ENCODE assay signal across 22 mouse cellular contexts in the genomic region with DNA sequence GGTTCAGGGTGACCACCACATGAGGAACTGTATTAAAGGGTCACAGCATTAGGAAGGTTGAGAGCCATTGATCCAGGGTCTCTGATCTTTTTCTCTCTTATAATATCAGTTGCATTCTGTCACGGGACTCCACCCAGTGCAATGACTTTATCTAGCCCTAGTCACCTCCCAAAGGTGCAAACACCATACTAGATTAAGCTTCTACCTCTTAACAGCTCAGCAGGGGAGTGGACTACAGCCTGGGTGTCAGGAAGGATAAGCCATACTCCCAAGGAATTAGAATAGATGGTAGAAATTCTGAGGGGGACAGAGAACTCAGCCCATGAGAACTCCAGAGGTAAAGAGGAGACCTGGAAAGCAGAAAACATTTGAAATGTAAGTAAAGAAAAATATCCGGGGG. TPM values are rescaled to one million over a fixed set of nuclear protein-coding genes. Genes with fewer than 3 reads are reported as not detected.
DNase-seq lines count a peak whose midpoint lies in the region; ATAC-seq and TF ChIP-seq lines count a peak whose summit lies in the region.
"Had no signal": no experiment of that assay in that cellular context is flagged by ENCODE, and none has a peak within 500 bp of the region (broad histone marks: within the 10 kb centered on the region; RNA-seq: fewer than 3 reads in every experiment).

No protein-coding gene starts in this region.

- H3K36me3 ChIP-seq in intestine, embryonic 15.5 days, result no peaks in the 10 kb centered on the region
- H3K36me3 ChIP-seq in intestine, postnatal 0 days (ENCODE audit: control insufficient read depth, insufficient read depth), result no peaks in the 10 kb centered on the region
- H3K36me3 ChIP-seq in liver, embryonic 13.5 days, result no peaks in the 10 kb centered on the region
- no peaks in the 10 kb centered on the region; the same call in 1 of the 2 replicates for H3K36me3 ChIP-seq in small intestine, adult 2 months (ENCODE audit: control insufficient read depth, insufficient read depth, low read length)
- H3K36me3 ChIP-seq in forebrain, embryonic 14.5 days (ENCODE audit: control insufficient read depth, insufficient read depth, low read length), result no peaks in the 10 kb centered on the region
- no peaks in the 10 kb centered on the region for H3K36me3 ChIP-seq in hindbrain, embryonic 12.5 days
- H3K36me3 ChIP-seq: embryonic facial prominence, embryonic 15.5 days; forebrain, embryonic 10.5 days; forebrain, embryonic 15.5 days; G1E; heart, embryonic 13.5 days had no signal

- no peak for DNase-seq in liver, embryonic 13.5 days
- no peak for DNase-seq in forebrain, embryonic 14.5 days (ENCODE audit: low spot score)
- DNase-seq: adrenal gland, adult 8-10 months; adrenal gland, postnatal 36 days; cerebellum, adult 8-10 months; cerebellum, postnatal 14 days; embryo, embryonic 11 days; gastrocnemius, postnatal 36 days; heart, adult 11 months; heart, postnatal 36 days had no signal

- 87% methylated on average over 2 of the region's 2 CpGs for WGBS in intestine, embryonic 15.5 days
- WGBS in intestine, postnatal 0 days, result 77% methylated on average over 2 of the region's 2 CpGs
- 44% methylated on average over 2 of the region's 2 CpGs for WGBS in liver, embryonic 13.5 days (ENCODE audit: insufficient replicate concordance)
- 58% methylated on average over 2 of the region's 2 CpGs for WGBS in small intestine, adult 2 months
- 85% methylated on average over 2 of the region's 2 CpGs for WGBS in forebrain, embryonic 14.5 days
- WGBS in hindbrain, embryonic 12.5 days, result 89% methylated on average over 2 of the region's 2 CpGs

- 0 out of 2 replicates have a peak, but pooled peaks have one; percentile 23 for ATAC-seq in intestine, embryonic 15.5 days
- no peak for ATAC-seq in intestine, postnatal 0 days
- peak; percentile 76 for ATAC-seq in liver, embryonic 13.5 days (ENCODE audit: low read depth)
- ATAC-seq in forebrain, embryonic 14.5 days, result no peak
- no peak for ATAC-seq in hindbrain, embryonic 12.5 days (ENCODE audit: low FRiP score)
- ATAC-seq in megakaryocyte, adult 5-6 weeks (ENCODE audit: poor library complexity, severe bottlenecking), result no peak
- ATAC-seq: CD4-positive, CD25-positive, alpha-beta regulatory T cell, adult 4 months; forebrain, embryonic 15.5 days had no signal

- H3K27ac ChIP-seq in intestine, embryonic 15.5 days, result no peak overlapping the region
- no peak overlapping the region for H3K27ac ChIP-seq in intestine, postnatal 0 days (ENCODE audit: low read depth, low read length)
- H3K27ac ChIP-seq in liver, embryonic 13.5 days, result no peak overlapping the region
- peak overlapping the region; percentile 51; the same call in 1 of the 2 replicates for H3K27ac ChIP-seq in small intestine, adult 2 months (ENCODE audit: insufficient read depth, low read depth, low read length)
- H3K27ac ChIP-seq in forebrain, embryonic 14.5 days (ENCODE audit: low read depth, low read length), result no peak overlapping the region
- H3K27ac ChIP-seq in hindbrain, embryonic 12.5 days, result no peak overlapping the region
- H3K27ac ChIP-seq: embryonic facial prominence, embryonic 15.5 days; forebrain, embryonic 10.5 days; forebrain, embryonic 15.5 days; heart, embryonic 13.5 days had no signal

- no peak overlapping the region for H3K9ac ChIP-seq in intestine, embryonic 15.5 days
- H3K9ac ChIP-seq in intestine, postnatal 0 days (ENCODE audit: low read depth, low read length), result no peak overlapping the region
- H3K9ac ChIP-seq in liver, embryonic 13.5 days, result no peak overlapping the region
- no peak overlapping the region for H3K9ac ChIP-seq in forebrain, embryonic 14.5 days (ENCODE audit: low read length)
- H3K9ac ChIP-seq in hindbrain, embryonic 12.5 days, result no peak overlapping the region
- H3K9ac ChIP-seq: embryonic facial prominence, embryonic 15.5 days; forebrain, embryonic 15.5 days; heart, embryonic 13.5 days had no signal

- 0 out of 2 replicates have a peak, but pooled peaks cover 3% of the 10 kb centered on the region for H3K4me1 ChIP-seq in intestine, embryonic 15.5 days (replicated peaks)
- H3K4me1 ChIP-seq in intestine, postnatal 0 days (replicated peaks; ENCODE audit: control insufficient read depth, insufficient read depth, low read length), result no peaks in the 10 kb centered on the region; the same call in none of the 2 replicates
- H3K4me1 ChIP-seq in liver, embryonic 13.5 days (replicated peaks), result peaks cover 22% of the 10 kb centered on the region
- peaks cover 16% of the 10 kb centered on the region; the same call in 1 of the 2 replicates for H3K4me1 ChIP-seq in small intestine, adult 2 months (ENCODE audit: control insufficient read depth, insufficient read depth, insufficient read length, low read length)
- H3K4me1 ChIP-seq in forebrain, embryonic 14.5 days (ENCODE audit: control insufficient read depth, insufficient read depth, low read length), result no peaks in the 10 kb centered on the region
- H3K4me1 ChIP-seq in hindbrain, embryonic 12.5 days, result no peaks in the 10 kb centered on the region
- H3K4me1 ChIP-seq: embryonic facial prominence, embryonic 15.5 days; forebrain, embryonic 15.5 days; heart, embryonic 13.5 days had no signal

- TF ChIP-seq POLR2A in small intestine, adult 2 months (IDR thresholded peaks at IDR 0.05; ENCODE audit: low read depth, low read length), result no peak

- H3K27me3 ChIP-seq in intestine, embryonic 15.5 days (replicated peaks), result no peaks in the 10 kb centered on the region
- no peaks in the 10 kb centered on the region for H3K27me3 ChIP-seq in intestine, postnatal 0 days (replicated peaks; ENCODE audit: control insufficient read depth, insufficient read depth, low read length)
- no peaks in the 10 kb centered on the region for H3K27me3 ChIP-seq in liver, embryonic 13.5 days
- no peaks in the 10 kb centered on the region for H3K27me3 ChIP-seq in small intestine, adult 2 months (ENCODE audit: control insufficient read depth, insufficient read depth, low read length)
- H3K27me3 ChIP-seq in forebrain, embryonic 14.5 days (replicated peaks; ENCODE audit: control insufficient read depth, insufficient read depth, low read length), result no peaks in the 10 kb centered on the region
- no peaks in the 10 kb centered on the region for H3K27me3 ChIP-seq in hindbrain, embryonic 12.5 days
- H3K27me3 ChIP-seq: embryonic facial prominence, embryonic 15.5 days; forebrain, embryonic 15.5 days; heart, embryonic 13.5 days had no signal

- no peak overlapping the region for H3K4me2 ChIP-seq in intestine, embryonic 15.5 days (replicated peaks)
- H3K4me2 ChIP-seq in intestine, postnatal 0 days (replicated peaks; ENCODE audit: low read depth), result no peak overlapping the region
- H3K4me2 ChIP-seq in liver, embryonic 13.5 days, result no peak overlapping the region
- H3K4me2 ChIP-seq in forebrain, embryonic 14.5 days (ENCODE audit: low read length), result no peak overlapping the region
- no peak overlapping the region for H3K4me2 ChIP-seq in hindbrain, embryonic 12.5 days (replicated peaks)
- H3K4me2 ChIP-seq: embryonic facial prominence, embryonic 15.5 days; forebrain, embryonic 15.5 days; heart, embryonic 13.5 days had no signal

- TF ChIP-seq CTCF in intestine, postnatal 0 days (IDR thresholded peaks at IDR 0.05; ENCODE audit: low read depth), result no peak
- TF ChIP-seq CTCF in small intestine, adult 2 months (IDR thresholded peaks at IDR 0.05; ENCODE audit: extremely low read depth, insufficient read length, insufficient replicate concordance, low read depth, low read length), result no peak

- H3K9me3 ChIP-seq in intestine, embryonic 15.5 days, result no peaks in the 10 kb centered on the region
- H3K9me3 ChIP-seq in intestine, postnatal 0 days (ENCODE audit: control insufficient read depth), result no peaks in the 10 kb centered on the region
- no peaks in the 10 kb centered on the region for H3K9me3 ChIP-seq in liver, embryonic 13.5 days (replicated peaks)
- H3K9me3 ChIP-seq in forebrain, embryonic 14.5 days (replicated peaks; ENCODE audit: control insufficient read depth, low read length), result no peaks in the 10 kb centered on the region
- no peaks in the 10 kb centered on the region for H3K9me3 ChIP-seq in hindbrain, embryonic 12.5 days (replicated peaks)
- H3K9me3 ChIP-seq: embryonic facial prominence, embryonic 15.5 days; forebrain, embryonic 10.5 days; forebrain, embryonic 15.5 days; G1E; heart, embryonic 13.5 days had no signal

- H3K4me3 ChIP-seq in intestine, embryonic 15.5 days (replicated peaks), result no peak overlapping the region
- no peak overlapping the region for H3K4me3 ChIP-seq in intestine, postnatal 0 days (ENCODE audit: low read depth, low read length)
- no peak overlapping the region for H3K4me3 ChIP-seq in liver, embryonic 13.5 days (replicated peaks)
- H3K4me3 ChIP-seq in small intestine, adult 2 months (ENCODE audit: low read depth, low read length), result no peak overlapping the region
- H3K4me3 ChIP-seq in forebrain, embryonic 14.5 days (ENCODE audit: low read depth, low read length), result no peak overlapping the region
- H3K4me3 ChIP-seq in hindbrain, embryonic 12.5 days, result no peak overlapping the region
- H3K4me3 ChIP-seq: embryonic facial prominence, embryonic 15.5 days; erythroblast, embryonic 14.5 days; forebrain, embryonic 10.5 days; forebrain, embryonic 15.5 days; heart, embryonic 13.5 days had no signal

RNA-seq across cellular contexts. Expression of gene 0610040J01Rik, which starts 25.7 kb away (rescaled TPM):
- polyA plus RNA-seq in intestine, embryonic 15.5 days (2015; fragmentation: Nextera tagmentation; extraction: Ambion mirVana), result 44.5 and 45.9 TPM in 2 replicates
- 40.6 and 41.0 TPM in 2 replicates for polyA plus RNA-seq in intestine, postnatal 0 days (2015; fragmentation: Nextera tagmentation; extraction: Ambion mirVana)
- polyA plus RNA-seq in liver, embryonic 13.5 days (2015; fragmentation: Nextera tagmentation; extraction: Ambion mirVana), result 13.9 and 14.6 TPM in 2 replicates
- polyA plus RNA-seq in small intestine, adult 2 months (2012; rRNA removed), result 38.7 and 53.8 TPM in 2 replicates
- 2.8 and 3.3 TPM in 2 replicates for polyA plus RNA-seq in forebrain, embryonic 14.5 days (2014; fragmentation: Nextera tagmentation; extraction: Ambion mirVana)
- polyA plus RNA-seq in hindbrain, embryonic 12.5 days (2016; fragmentation: Nextera tagmentation; extraction: Ambion mirVana), result 3.3 and 4.8 TPM in 2 replicates
- total RNA-seq in megakaryocyte, adult 5-6 weeks (2015), result 6.4 and 7.5 TPM in 2 replicates
- total RNA-seq in megakaryocyte, adult 5-6 weeks (2017), result 4.1 and 4.9 TPM in 2 replicates
- total RNA-seq: G1E had no signal
- polyA plus RNA-seq: CD4-positive, CD25-positive, alpha-beta regulatory T cell, adult 4 months; G1E had no signal

Comparison
In these comparisons a context has a peak if more than half of its experiments do, and no peak if none do; other contexts are left out.
1. ATAC-seq: peak in intestine, embryonic 15.5 days (single experiment) and liver, embryonic 13.5 days (single experiment); none in intestine, postnatal 0 days (single experiment), forebrain, embryonic 14.5 days (single experiment), hindbrain, embryonic 12.5 days (single experiment) and megakaryocyte, adult 5-6 weeks (single experiment).